8 mouse cellular contexts compared by ENCODE assay signal in the genomic region with DNA sequence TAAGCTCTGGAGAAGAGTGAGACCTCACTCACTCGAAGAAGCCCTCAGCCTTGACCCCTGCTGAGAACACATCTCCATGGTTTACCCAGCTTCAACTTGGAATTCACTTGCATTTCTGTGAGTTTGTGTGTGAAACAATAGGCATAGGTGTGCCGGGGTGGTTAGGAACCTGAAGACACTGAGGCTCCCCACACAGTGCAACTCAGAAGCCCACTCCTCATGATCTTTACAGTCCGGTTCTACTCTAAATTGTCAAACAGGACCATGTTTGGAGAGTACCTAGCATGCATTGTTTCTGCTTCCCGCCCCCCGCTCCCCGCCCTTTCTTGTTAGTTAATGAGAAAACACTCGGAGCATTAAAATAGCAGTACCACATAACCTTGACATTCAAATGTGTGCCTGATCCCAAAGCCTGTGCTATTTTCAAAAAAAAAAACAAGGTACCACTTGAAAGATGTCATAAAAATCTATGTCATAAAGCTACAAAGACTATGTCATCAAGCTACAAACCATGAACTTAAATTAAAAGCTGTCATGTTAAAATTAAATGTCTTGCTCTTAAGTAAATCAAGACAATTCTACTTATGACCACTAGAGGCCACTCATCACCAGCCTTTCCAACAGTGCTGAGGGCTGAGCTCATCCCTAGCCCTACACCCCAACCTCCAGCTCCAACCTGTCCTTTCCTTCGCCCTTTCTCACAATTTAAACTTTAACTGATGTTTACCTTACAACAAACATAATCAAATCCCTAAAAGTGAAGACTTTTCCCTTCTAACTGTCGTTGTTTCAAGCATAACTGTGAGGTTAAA. TPM values are rescaled to one million over a fixed set of nuclear protein-coding genes. Genes with fewer than 3 reads are reported as not detected.
DNase-seq lines count a peak whose midpoint lies in the region; ATAC-seq and TF ChIP-seq lines count a peak whose summit lies in the region.

No protein-coding gene starts in this region.

- ATAC-seq in embryonic facial prominence, embryonic 14.5 days (ENCODE audit: low read depth), result 0 out of 2 replicates have a peak, but pooled peaks have one; percentile 60
- ATAC-seq in inflammation-experienced regulatory T-cells, adult 6 months, result peak; percentile 67

- TF ChIP-seq POLR2A in bone marrow macrophage, adult 2 months (IDR thresholded peaks at IDR 0.05; ENCODE audit: borderline replicate concordance, low read depth, low read length), result no peak

- H3K36me3 ChIP-seq in E14TG2a.4 (ENCODE audit: insufficient read depth, low read length), result no peaks in the 10 kb centered on the region
- H3K36me3 ChIP-seq in embryonic facial prominence, embryonic 14.5 days (ENCODE audit: control insufficient read depth, insufficient read depth, low read length), result no peaks in the 10 kb centered on the region
- no peaks in the 10 kb centered on the region for H3K36me3 ChIP-seq in midbrain, embryonic 10.5 days

- no peak overlapping the region for H3K4me3 ChIP-seq in E14TG2a.4 (replicated peaks; ENCODE audit: low read length)
- no peak overlapping the region for H3K4me3 ChIP-seq in bone marrow macrophage, adult 2 months (ENCODE audit: insufficient read depth, low read length)
- no peak overlapping the region for H3K4me3 ChIP-seq in embryonic facial prominence, embryonic 14.5 days (ENCODE audit: low read depth, low read length)
- H3K4me3 ChIP-seq in midbrain, embryonic 10.5 days, result no peak overlapping the region

- no peaks in the 10 kb centered on the region for H3K9me3 ChIP-seq in E14TG2a.4 (ENCODE audit: low read length)
- H3K9me3 ChIP-seq in embryonic facial prominence, embryonic 14.5 days (ENCODE audit: control insufficient read depth, low read length), result no peaks in the 10 kb centered on the region
- no peaks in the 10 kb centered on the region for H3K9me3 ChIP-seq in midbrain, embryonic 10.5 days (replicated peaks)

- DNase-seq in layer of hippocampus, adult 9-10 months (ENCODE audit: low spot score), result peak; percentile 10
- no peak for DNase-seq in layer of hippocampus, adult 11-12 months (ENCODE audit: low spot score)
- DNase-seq in embryonic facial prominence, embryonic 14.5 days (ENCODE audit: low spot score), result peak; percentile 74
- peak; percentile 23 for DNase-seq in midbrain, embryonic 10.5 days (ENCODE audit: low spot score)
- no peak for DNase-seq in urinary bladder, adult 18-20 months (ENCODE audit: low spot score in 2 of 2)

- no peaks in the 10 kb centered on the region for H3K27me3 ChIP-seq in E14TG2a.4 (ENCODE audit: insufficient read depth, low read length)
- H3K27me3 ChIP-seq in embryonic facial prominence, embryonic 14.5 days (replicated peaks; ENCODE audit: control insufficient read depth, insufficient read depth, low read length), result no peaks in the 10 kb centered on the region
- no peaks in the 10 kb centered on the region for H3K27me3 ChIP-seq in midbrain, embryonic 10.5 days (ENCODE audit: low read depth, poor library complexity, severe bottlenecking)

- H3K27ac ChIP-seq in bone marrow macrophage, adult 2 months (ENCODE audit: insufficient read depth, low read depth, low read length), result no peak overlapping the region
- no peak overlapping the region for H3K27ac ChIP-seq in embryonic facial prominence, embryonic 14.5 days (replicated peaks; ENCODE audit: low read depth, low read length)
- no peak overlapping the region for H3K27ac ChIP-seq in midbrain, embryonic 10.5 days (replicated peaks)

- peak; percentile 84 for TF ChIP-seq CTCF in E14TG2a.4 (conservative IDR thresholded peaks at IDR 0.05; ENCODE audit: low read length)
- peak; percentile 62 for TF ChIP-seq CTCF in bone marrow macrophage, adult 2 months (IDR thresholded peaks at IDR 0.05; ENCODE audit: low read depth, low read length)

- 0 out of 2 replicates have a peak overlapping the region, but pooled peaks have one; percentile 5 for H3K9ac ChIP-seq in embryonic facial prominence, embryonic 14.5 days (ENCODE audit: low read depth, low read length)

- 47% methylated on average over 9 of the region's 9 CpGs for WGBS in embryonic facial prominence, embryonic 14.5 days
- 47% methylated on average over 9 of the region's 9 CpGs for WGBS in midbrain, embryonic 10.5 days

- no peak overlapping the region for H3K4me2 ChIP-seq in embryonic facial prominence, embryonic 14.5 days (ENCODE audit: low read depth, low read length)

- peaks cover 8% of the 10 kb centered on the region for H3K4me1 ChIP-seq in E14TG2a.4 (replicated peaks; ENCODE audit: low read depth, low read length)
- no peaks in the 10 kb centered on the region for H3K4me1 ChIP-seq in bone marrow macrophage, adult 2 months (ENCODE audit: control insufficient read depth, insufficient read depth, low read length)
- H3K4me1 ChIP-seq in embryonic facial prominence, embryonic 14.5 days (ENCODE audit: control insufficient read depth, insufficient read depth, low read length), result no peaks in the 10 kb centered on the region
- no peaks in the 10 kb centered on the region for H3K4me1 ChIP-seq in midbrain, embryonic 10.5 days

RNA-seq across cellular contexts. Expression of gene Ccdc39, which starts 19.8 kb away (rescaled TPM):
- polyA plus RNA-seq in bone marrow macrophage, adult 2 months (2012; ENCODE audit: insufficient read depth, insufficient read length, missing spikeins), result 1.1 and 2.1 TPM in 2 replicates
- 4.8 and 7.1 TPM in 2 replicates for polyA plus RNA-seq in embryonic facial prominence, embryonic 14.5 days (2014; fragmentation: Nextera tagmentation; extraction: Ambion mirVana)
- 1 to 10 TPM in 1 of 3 experiments, under 1 TPM in 2; 0.26 to 1.0 (median 0.39) TPM for polyA plus RNA-seq in inflammation-experienced regulatory T-cells, adult 6 months (2017; shearing (Covaris generic))
- polyA plus RNA-seq in midbrain, embryonic 10.5 days (2016; fragmentation: Nextera tagmentation; extraction: Ambion mirVana), result 5.7 and 8.0 TPM in 2 replicates

RNA-seq across cellular contexts. Expression of gene Ttc14, which starts 24.7 kb away (rescaled TPM):
- polyA plus RNA-seq in bone marrow macrophage, adult 2 months (2012; ENCODE audit: insufficient read depth, insufficient read length, missing spikeins), result 38.0 and 54.6 TPM in 2 replicates
- polyA plus RNA-seq in embryonic facial prominence, embryonic 14.5 days (2014; fragmentation: Nextera tagmentation; extraction: Ambion mirVana), result 58.8 and 67.8 TPM in 2 replicates
- 10 to 100 TPM; 16.3 to 22.3 (median 20.8) TPM for polyA plus RNA-seq in inflammation-experienced regulatory T-cells, adult 6 months (2017; shearing (Covaris generic))
- polyA plus RNA-seq in midbrain, embryonic 10.5 days (2016; fragmentation: Nextera tagmentation; extraction: Ambion mirVana), result 55.8 and 56.8 TPM in 2 replicates

Comparison
In these comparisons a context has a peak if more than half of its experiments do, and no peak if none do; other contexts are left out.
1. DNase-seq: peak in layer of hippocampus, adult 9-10 months (single experiment), embryonic facial prominence, embryonic 14.5 days (single experiment) and midbrain, embryonic 10.5 days (single experiment); none in layer of hippocampus, adult 11-12 months (single experiment) and urinary bladder, adult 18-20 months (0 of 2).